Mouse (Mus musculus) spleen, postnatal 36 days (tissue): ENCODE measurements around the gene Mus81.

Source experiments
- DNase-seq, 2 experiments: peaks; one replicate each; pipeline ENCODE4 v3.0.0; 2022; ENCODE audit warnings: low spot score in 2 of 2, mixed read lengths in 1 of 2

Gene Mus81

DNA sequence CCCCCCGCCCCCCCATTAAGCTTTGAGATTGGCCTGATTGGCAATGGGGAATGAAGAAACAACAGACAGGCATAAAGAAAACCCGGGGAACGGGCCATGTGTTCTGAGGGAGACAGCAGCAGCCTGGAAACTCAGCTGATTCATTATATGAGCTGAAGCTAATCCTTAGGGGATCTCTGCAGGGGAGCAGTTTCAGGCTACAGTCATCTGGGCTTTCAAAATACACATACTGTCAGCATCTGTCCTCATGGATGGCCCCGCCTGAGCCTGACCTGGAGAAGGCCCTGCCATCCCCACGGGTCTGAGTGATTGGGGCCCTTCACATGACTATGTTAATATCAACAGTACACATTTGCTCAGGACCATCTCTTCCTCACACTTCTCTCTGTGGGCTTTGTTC, 16.4 kb downstream of the Mus81 start:
- DNase-seq = no peak

DNA sequence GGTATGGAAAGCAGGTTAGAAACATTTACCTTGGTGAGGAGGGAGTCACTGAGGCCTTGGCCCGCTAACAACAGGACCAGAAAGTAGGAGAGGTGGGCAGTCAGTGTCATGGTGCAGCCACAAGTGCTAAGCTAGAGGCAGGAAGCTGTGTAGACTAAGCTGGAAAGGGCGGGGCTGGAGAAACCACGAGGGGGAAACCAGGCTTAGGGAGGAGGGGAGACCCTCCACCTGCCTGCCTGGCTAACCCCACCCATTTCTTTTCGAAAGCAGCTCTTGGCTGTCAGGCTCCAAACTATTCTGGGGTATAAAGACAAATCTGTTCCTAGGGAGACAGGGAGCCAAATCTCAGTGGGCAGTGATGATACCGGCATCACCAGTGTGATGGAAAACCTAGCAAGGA, 19.8 kb downstream of the Mus81 start, which contains the start of gene Ctsw:
Gene Ctsw (minus strand): TSS at position 134 of the 400 bp plus-strand sequence.
- DNase-seq = peak in 1 of 2 experiments; percentile 38

DNA sequence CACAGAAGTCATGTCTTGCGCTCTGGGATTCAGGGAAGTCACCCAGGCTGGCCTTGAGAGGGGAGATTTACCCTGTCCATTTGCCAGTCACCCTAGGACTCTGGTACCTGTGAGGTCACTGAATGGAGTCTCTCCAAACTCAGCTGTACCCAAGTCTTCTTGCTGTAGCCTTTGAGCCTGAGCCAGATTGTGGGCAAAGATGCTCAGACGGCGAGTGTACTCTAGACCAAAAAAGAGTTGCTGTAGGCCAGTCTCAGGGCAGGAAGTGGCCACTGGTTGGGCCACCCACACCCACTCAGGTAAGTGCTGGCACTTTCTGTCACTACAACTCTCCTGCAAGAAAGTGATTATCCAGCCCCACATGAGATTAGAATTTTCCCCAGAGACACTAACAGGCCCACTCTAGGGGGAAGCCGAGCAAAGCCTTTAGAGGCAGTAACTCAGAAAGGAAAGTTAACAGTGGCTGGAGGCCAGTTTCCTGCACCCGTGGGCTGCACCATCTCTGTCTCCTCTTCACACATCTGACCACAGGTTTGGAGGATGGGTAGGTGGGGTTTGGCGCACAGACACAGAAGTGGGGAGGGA, 21.2 kb downstream of the Mus81 start:
- no peak for DNase-seq

DNA sequence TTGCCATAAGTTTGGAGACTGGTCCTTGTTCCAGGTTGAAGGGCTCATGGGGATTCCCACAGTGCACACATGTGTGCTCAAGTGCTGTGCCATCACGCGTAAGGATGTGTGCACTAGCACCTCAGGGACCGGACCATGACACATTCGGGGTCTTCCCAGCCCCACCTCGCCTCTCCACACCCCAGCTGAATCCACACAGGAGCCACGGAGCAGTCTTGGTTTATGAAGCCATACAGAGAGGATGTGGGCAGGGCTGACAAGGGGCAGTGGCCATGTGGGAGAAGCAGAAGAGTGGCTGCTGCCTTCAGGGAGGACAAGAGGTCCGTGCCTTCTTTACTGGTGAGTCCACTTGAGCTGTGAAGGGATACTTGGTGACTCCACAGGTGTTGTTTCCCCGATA, 23.2 kb downstream of the Mus81 start:
- DNase-seq = no peak

DNA sequence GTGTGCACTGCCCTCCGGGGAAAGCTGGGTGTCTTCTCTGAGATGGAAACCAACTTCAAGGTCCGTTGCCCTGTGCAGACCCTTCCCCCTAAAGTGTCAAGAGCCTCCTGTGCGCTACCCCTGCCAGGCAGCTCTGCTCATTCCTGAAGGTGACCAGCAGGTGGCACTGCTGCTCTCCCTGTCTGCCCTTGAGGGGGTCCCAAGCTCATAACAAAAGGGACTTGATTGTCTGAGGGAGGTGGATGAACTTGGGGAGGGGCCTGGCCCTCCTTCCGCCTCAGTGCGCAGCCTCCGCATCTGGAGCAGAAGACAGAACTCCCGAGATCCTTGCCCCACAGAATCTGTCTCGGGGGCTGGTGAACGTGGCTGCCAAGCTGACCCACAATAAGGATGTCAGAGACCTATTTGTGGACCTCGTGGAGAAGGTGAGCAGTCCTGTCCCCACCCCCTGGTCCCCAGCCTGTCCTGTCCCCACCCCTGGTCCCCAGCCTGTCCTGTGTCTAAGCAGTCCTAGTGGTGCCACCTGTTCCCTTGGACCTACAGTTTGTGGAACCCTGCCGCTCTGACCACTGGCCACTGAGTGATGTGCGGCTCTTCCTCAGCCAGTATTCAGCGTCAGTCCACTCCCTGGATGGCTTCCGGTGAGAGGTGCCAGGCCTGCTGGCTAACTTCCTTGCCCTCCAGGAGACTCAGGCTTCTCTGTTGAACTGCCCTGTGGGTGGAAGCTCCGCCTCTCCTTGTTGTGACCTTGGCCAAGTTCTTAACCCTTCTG, 24.2 kb downstream of the Mus81 start:
- DNase-seq = peak in 1 of 2 experiments; percentile 40

DNA sequence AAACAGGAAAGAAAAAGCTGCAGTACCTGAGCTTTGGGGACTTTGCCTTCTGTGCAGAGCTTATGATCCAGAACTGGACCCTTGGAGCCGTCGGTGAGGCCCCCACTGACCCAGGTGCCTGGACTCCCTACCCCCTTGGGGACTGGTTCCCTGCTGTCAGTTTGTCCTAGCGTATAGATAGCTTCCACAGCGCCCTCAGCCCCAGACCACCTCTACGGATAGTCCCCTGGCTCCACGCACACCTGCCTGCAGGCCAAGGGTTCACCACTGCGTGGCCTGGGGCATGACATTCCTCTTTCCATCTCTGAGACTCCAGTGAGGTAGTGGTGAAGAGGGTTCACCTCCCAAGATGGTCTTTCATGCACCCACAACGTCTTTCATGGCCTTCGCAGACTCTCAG, 25.0 kb downstream of the Mus81 start:
- DNase-seq = no peak

DNA sequence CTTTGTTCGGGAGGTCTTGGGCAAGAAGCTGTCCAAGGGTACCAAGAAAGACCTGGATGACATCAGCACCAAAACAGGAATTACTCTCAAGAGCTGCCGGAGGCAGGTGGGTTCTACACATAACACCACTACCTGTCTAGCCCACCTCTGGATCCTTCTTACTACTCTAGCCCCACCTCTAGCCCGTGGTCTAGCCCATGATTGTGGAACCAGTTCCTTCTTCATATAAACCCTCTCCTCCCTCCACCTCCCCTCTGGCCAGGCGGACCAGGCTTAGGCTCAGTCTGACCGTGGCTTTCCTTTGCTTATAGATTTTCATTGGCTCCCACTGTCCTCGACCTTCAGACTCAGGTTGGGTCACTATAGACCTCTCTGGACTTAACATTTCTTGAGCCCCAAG, 26.8 kb downstream of the Mus81 start:
- no peak for DNase-seq

DNA sequence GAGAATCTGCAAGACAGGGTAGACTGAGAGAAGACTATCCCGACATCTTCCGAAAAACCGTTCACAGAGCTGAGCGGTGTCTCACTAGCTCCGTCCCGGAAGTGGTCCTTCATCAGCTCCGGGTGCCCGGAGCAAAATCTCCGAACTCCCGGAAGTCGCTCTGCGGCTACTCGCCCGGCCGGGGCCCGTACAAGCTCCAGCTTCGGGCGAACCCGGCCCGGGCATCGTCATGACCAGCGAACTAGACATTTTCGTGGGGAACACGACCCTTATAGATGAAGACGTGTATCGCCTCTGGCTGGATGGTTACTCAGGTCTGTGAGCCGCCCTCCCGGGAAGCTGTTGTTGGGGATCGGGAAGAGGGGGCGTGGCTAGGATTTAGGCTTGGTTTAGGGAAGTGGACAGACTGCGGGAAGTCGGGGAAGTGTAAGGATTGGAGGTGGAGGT, 27.7 kb downstream of the Mus81 start, which contains the start of gene Fibp:
Gene Fibp (plus strand): TSS at position 151 of the 447 bp plus-strand sequence.
- DNase-seq = peak; percentile 86 to 87

DNA sequence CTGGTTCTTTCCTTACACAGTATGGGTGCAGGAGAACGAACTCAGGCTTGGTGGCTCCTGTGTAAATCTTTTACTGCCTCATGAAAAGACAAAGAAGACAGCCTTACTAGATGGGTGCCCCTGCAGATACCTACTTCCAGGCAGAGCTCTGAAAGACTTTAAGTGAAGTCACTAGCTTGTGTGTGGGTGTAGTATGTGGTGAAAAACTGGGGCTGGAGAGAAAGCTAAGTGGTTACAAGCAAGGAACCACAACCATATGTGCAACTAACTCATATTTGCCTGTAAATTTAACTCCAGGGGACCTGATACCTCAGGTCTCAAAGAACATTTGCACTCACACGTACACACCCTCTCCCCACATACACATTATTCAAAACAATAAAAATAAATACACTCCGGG, 28.3 kb downstream of the Mus81 start:
- DNase-seq = no peak

DNA sequence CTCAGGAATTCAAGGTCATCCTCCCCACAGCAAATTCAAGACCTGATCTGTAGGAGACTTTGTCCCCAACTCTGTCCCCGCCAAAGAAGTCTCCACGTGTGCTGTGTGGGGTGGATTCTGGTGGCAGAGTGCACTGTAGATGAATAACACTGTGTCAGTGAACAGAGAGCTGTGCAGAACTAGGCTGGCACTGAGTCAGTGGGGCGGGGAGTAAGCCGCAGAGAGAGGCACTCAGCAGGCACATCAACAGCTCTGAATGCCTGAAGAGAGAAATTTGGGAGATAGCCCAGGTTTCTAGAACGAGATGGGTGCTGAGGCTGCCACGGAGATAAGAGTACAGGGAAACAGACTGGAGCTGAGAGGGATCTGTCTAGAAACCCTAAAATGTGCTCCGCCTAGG, 29.2 kb downstream of the Mus81 start:
- no peak for DNase-seq

DNA sequence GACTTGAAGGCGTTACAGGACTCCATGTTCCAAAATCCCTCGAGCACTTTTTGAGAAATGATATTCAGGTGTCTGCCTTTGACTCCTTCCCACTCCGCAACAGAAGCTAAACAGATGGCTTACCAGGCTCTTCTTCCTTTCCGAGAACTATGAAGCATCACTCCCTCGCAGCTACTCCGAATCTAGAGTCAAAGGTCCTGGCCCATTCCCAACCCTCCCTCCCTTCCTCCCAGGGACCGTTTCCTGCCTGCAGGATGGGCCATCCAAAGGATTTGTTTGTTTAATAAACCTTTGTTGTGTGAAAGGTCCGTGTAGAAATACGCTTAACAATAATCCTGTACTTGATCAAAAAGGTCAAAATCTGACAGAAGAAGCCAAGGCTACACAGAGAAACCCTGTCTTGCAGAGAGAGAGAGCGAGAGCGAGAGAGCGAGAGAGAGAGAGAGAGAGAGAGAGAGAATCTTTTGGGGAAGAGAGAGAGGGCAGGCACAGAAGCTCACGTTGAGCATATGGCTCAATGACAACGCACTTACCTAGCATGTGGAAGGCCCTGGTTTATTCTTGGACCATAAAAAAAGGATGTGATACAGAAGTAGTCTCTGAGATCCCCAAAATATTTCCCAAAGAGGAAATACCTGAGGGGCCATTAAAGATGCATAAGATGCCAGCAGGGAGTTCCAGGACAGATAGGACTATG, 30.3 kb downstream of the Mus81 start, which contains the start of gene Ccdc85b:
Gene Ccdc85b (minus strand): TSS at position 149 of the 697 bp plus-strand sequence.
- no peak for DNase-seq

DNA sequence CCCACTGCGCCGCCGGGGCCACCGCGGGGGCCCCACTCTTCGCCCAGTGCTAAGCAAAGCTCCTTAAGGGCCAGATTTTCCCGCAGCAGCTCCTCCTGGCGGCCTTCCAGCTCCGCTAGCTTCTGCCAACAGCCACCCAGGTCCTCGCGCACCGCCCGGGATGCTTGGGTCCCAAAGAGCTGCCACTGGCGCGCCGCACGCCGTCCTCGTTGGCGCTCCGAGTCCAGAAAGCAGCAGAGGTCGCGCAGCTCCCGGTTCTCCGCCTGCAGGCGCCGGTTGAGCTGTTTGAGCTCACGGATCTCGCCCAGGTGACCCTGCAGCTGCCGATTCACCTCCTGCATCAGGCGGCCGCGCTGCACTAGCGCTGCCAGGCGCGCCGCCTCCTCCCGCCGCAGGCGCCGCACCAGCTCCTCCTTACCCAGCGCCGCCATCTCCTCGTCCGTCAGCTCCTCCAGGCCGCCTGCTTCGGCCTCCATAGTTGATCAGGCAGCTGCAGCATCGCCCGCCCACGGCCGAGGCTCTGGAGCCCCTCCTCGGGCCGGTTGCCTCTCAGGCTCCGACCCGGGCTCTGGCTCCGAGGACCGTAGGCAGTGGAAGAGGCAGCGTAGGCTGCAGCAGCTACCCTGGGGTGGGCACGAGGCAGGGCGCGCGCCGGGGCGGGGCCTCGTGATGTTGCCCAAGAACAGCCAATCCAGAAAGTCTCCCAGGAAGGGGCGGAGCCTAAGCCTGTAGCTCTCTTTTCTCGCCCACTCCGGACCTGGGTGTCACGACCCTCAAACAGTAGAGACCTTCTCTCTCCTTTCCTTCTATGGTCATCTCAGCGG, 31.1 kb downstream of the Mus81 start:
- peak; percentile 93 to 94 for DNase-seq

DNA sequence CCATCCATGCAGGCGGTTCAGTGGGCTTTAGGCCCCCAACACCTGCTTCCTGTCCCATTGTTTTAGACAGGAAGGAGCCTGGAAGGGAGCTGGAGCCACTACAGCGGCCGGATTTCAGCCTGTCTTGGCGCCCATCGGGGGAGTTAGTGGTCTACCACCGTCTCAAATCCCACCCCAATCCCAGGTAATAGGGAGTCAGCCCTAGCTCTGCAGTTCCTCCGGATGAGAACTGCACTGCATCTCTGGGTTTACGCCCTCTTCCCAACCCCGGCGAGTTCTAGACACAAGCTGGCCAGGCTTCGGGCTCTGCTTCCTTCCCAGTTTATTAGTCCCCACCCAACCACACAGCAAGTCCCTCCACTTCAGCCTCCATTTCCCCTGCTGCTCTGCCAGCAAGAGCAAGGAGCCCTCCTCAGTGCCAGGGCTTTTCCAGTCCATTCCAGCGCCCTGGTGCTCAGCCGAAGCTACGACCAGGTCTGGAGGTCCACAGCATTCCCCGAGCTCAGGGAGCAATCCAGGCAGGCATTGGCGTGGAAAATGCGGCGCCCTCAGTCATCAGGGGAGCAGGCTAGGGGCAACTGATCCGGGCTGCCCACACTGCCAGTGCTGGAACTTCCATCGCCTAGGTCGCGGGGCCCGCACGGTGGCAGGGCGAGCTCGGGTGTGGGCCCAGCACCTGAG, 31.8 kb downstream of the Mus81 start:
- DNase-seq = no peak

DNA sequence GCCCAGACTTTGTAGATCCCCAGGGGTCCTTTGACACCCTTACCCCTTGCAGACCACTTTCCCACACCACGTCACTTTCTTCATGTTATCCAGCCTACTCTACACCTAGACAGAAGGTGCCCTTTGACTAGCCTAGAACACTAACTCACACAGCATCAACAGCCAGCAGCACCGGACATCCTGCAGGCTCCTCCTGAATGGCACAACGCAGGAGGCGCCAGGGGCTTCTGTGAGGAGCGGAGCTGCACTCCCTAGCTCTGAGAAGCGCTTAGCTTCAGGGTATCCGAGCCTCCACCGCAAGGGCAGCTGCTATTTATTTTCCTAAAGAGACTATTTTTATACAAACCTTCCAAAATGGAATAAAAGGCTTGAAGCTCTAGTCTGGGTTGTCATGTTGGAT, 32.6 kb downstream of the Mus81 start:
- DNase-seq = no peak

DNA sequence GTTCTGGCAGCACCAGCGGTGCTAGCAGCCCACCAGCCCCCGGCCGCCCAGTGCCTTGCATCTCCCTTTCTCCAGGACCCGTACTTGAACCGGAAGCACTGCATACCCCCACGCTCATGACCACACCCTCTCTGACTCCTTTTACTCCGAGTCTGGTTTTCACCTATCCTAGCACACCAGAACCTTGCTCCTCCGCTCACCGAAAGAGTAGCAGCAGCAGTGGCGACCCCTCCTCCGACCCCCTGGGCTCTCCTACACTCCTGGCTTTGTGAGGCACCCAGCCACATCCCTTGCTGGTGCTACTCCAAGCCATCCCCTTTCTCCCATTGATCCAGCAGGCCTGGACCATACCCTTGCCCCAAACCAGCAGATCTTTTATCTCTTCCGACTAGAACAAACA, 33.2 kb downstream of the Mus81 start:
- no peak for DNase-seq

DNA sequence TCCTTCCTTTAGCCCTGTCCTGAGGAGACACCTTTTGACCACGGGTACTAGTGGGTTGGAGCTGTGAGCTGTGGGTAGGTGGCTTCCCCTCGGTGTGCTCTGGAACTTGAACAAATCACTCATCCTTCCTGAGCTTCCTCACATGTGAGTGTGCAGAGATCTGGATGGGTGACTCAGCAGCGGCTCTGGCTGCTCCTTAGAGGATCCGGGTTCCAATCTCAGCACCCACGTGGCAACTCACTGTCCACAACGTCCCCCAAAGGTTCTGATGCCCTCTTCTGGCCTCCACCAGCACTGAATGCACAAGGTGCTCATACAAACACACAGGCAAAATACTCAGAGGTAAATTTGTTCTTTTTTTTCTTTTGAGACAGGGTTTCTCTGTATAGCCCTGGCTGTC, 36.4 kb downstream of the Mus81 start:
- no peak for DNase-seq

DNA sequence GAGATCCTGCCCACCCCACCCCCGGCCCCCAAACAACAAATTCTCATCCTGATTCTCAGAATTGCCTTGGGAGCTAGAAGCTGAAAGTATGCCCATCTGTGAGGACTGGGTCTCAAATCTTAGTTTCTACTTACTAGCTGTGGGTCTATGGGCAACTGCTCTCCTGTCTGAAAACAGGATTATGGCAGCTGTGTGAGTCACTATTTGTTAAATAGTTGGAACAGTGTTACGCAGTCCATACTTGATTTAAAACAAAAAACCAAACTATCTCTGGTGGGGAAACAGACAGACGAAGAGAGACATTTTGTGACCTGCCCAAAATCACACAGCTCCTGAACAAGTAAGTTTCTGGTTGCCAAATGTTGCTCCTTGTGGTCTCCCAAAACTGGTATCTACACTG, 38.5 kb downstream of the Mus81 start:
- DNase-seq = no peak

DNA sequence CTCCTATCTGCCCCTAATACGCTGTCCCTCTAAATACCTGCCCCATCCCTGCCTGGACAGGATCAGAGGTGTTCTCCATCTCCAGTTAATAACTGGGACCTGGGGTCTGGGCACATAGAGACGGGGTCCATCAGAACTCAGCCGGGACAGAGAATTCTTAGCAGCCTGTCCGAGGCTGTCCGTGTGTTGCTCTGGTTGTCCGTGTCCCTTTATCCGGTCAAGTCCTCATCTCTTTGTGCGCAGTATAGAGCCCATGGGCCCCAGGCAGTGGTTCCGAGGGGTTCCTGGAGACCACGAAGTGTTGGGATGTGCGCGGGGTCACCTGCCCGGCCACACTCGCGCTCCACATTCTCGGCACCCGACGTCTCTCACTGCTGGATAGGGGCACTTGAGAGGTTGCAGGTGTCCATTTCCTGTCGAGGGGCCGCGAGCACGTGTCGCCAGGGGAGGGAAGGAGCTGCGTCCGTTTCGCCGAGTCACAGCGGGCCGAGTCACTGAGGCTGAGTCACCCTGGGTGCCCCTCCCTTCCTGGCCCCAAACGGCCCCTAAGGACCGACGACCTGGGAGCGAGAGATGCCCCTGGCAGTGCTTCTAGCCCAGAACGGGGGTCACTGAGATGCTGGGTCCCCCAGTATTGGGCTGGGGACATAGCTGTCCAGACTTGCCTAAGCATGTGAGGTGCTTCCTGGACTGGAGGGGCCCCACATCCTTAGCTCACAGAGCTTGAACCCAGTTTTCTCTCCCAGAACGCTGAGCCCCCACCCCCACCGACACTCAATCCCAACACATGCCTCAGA, 39.6 kb downstream of the Mus81 start:
- DNase-seq = no peak

DNA sequence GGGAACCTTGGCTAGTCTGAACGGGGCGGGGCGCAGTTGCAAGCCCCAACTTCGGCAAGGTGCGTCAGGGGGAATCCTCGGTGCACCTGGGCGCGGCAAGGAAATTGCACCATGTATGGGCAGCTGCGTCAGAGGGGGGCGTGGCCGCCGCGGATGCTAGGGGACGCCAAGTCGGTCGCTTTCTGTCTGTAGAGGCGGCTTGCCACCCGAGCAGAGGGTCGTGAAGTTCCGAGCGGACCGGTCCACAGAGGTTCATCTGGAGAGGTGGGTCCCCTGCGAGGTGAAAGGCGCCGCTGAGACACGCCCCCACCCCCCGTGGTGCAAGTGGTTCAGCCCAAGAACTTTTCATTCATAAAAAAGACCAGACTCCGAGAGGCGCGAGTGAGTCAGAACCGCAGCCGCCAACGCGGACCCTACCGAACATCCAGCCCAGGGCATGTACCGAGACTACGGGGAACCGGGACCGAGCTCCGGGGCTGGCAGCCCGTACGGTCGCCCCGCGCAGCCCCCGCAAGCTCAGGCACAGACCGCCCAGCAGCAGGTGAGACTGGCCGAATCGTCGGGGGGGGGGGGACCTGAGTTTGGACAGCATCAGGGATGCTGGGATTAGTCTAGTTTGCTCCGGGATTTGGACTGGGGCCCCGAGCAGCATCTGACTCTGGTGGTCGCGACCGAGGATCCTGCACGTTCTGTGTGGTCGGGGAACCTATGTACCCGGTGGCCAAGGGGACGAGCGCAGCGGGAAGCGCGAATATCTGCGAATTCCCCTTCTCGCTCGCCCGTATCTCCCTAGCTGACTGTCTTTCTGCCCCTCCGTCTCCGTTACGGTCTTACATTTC, 40.5 kb downstream of the Mus81 start, which contains the start of gene Fosl1:
Gene Fosl1 (plus strand): TSS at position 33 of the 839 bp plus-strand sequence.
- DNase-seq = peak; percentile 71 to 78
